Comparison of ENCODE assay signal across 26 mouse cellular contexts in the genomic region with DNA sequence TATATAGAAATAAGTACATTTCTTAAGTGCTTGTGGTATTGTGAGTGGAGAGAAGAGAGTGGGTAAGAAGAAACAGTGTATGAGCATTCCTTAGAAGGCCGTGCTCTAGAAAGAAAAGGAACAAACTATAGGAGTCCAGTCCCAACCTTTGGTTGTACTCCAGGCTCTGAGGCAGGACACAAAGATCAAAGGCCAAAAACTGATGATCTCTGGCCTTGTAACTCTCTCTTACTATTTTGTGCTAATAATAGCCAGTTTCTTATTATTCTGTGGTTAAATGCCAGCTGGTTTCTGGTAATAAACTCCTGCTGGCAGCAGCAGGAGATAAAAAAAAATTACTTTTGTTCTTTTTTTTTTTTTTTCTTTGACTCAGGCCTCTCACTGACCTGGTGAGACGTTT. TPM values are rescaled to one million over a fixed set of nuclear protein-coding genes. Genes with fewer than 3 reads are reported as not detected.
"Had no signal": no experiment of that assay in that cellular context is flagged by ENCODE, and none has a peak within 500 bp of the region (broad histone marks: within the 10 kb centered on the region; RNA-seq: fewer than 3 reads in every experiment).

No protein-coding gene starts in this region.

- H3K4me2 ChIP-seq: lung, embryonic 14.5 days; midbrain, embryonic 12.5 days; neural tube, embryonic 13.5 days; neural tube, embryonic 15.5 days had no signal

- ATAC-seq: midbrain, embryonic 16.5 days had no signal

- H3K9me3 ChIP-seq: midbrain, embryonic 10.5 days; midbrain, embryonic 12.5 days; neural tube, embryonic 15.5 days had no signal

- H3K4me1 ChIP-seq: midbrain, embryonic 10.5 days; midbrain, embryonic 12.5 days; neural tube, embryonic 13.5 days; neural tube, embryonic 15.5 days had no signal

- H3K36me3 ChIP-seq: midbrain, embryonic 10.5 days; midbrain, embryonic 12.5 days; neural tube, embryonic 13.5 days; neural tube, embryonic 15.5 days had no signal

- H3K9ac ChIP-seq: lung, embryonic 14.5 days; midbrain, embryonic 12.5 days; neural tube, embryonic 13.5 days; neural tube, embryonic 15.5 days had no signal

- H3K27ac ChIP-seq: midbrain, embryonic 10.5 days; midbrain, embryonic 12.5 days; neural tube, embryonic 13.5 days; neural tube, embryonic 15.5 days had no signal

- DNase-seq: lung, embryonic 14.5 days; lung, postnatal 10 days; lung, postnatal 4 days; midbrain, embryonic 14.5 days; retina, postnatal 1 day; right cerebral cortex, adult 18-20 months; right cerebral cortex, postnatal 25 days; right cerebral cortex, postnatal 4 days; spleen, adult 18-20 months; thymus, adult 18-20 months; thymus, postnatal 14 days; thymus, postnatal 36 days had no signal

- H3K27me3 ChIP-seq: midbrain, embryonic 12.5 days; neural tube, embryonic 13.5 days; neural tube, embryonic 15.5 days had no signal

- H3K4me3 ChIP-seq: midbrain, embryonic 10.5 days; midbrain, embryonic 12.5 days; myocyte; neural tube, embryonic 13.5 days; neural tube, embryonic 15.5 days had no signal

RNA-seq across cellular contexts. Expression of a gene that starts 58.5 kb away (rescaled TPM):
- total RNA-seq: megakaryocyte, adult 5-6 weeks; megakaryocyte-erythroid progenitor cell, adult 5-6 weeks had no signal
- polyA plus RNA-seq: lung, embryonic 14.5 days; lung, embryonic 16.5 days; midbrain, embryonic 10.5 days; midbrain, embryonic 12.5 days; midbrain, embryonic 14.5 days; midbrain, embryonic 16.5 days; myocyte; neural tube, embryonic 11.5 days; neural tube, embryonic 13.5 days; neural tube, embryonic 15.5 days; small intestine, adult 2 months; stomach, embryonic 14.5 days; stomach, embryonic 16.5 days; thymus, postnatal 0 days had no signal
